Mouse (Mus musculus): ENCODE results near the gene Olfr619.

The Olfr619 gene

GRCm38 (mm10) chr7:103600275-103600674 is at the start of gene Olfr619:
TSS of gene Olfr619 (plus strand) at chr7:103600575.
- no peak for DNase-seq (ENCODE audit: low spot score)

GRCm38 (mm10) chr7:103555779-103556178 is 44.6 kb upstream of the Olfr619 start, which contains the start of gene Olfr615:
TSS of gene Olfr615 (plus strand) at chr7:103556079.
- no peak for DNase-seq (ENCODE audit: low spot score)

GRCm38 (mm10) chr7:103569043-103569442 is 31.3 kb upstream of the Olfr619 start, which contains the start of gene Olfr616:
TSS of gene Olfr616 (minus strand) at chr7:103569143.
- no peak for DNase-seq (ENCODE audit: low spot score)

GRCm38 (mm10) chr7:103572761-103573160 is 27.6 kb upstream of the Olfr619 start, which contains the start of gene Olfr617:
TSS of gene Olfr617 (plus strand) at chr7:103573061.
- no peak for DNase-seq (ENCODE audit: low spot score)

- no peak for DNase-seq (ENCODE audit: low spot score)
These were observed 10.6 kb upstream of the Olfr619 start, which contains the start of gene Olfr618 for GRCm38 (mm10) chr7:103589803-103590202. TSS of gene Olfr618 (plus strand) at chr7:103590103.

- DNase-seq (ENCODE audit: low spot score): no peak
These were observed 7.0 kb downstream of the Olfr619 start for GRCm38 (mm10) chr7:103607425-103607824.

- DNase-seq (ENCODE audit: low spot score): no peak
These were observed 12.1 kb downstream of the Olfr619 start, which contains the start of gene Olfr620 for GRCm38 (mm10) chr7:103612434-103612833. TSS of gene Olfr620 (minus strand) at chr7:103612534.

- no peak for DNase-seq (ENCODE audit: low spot score)
These were observed 36.4 kb downstream of the Olfr619 start for GRCm38 (mm10) chr7:103636795-103637194.

- no peak for DNase-seq (ENCODE audit: low spot score)
These were observed 42.2 kb downstream of the Olfr619 start, which contains the start of gene Olfr622 for GRCm38 (mm10) chr7:103642602-103643001. TSS of gene Olfr622 (minus strand) at chr7:103642702.

GRCm38 (mm10) chr7:103644070-103644469 is 43.7 kb downstream of the Olfr619 start:
- no peak for DNase-seq (ENCODE audit: low spot score)
